Mouse (Mus musculus) intestine, postnatal 0 days (tissue): Measurements from ENCODE around the gene Pank1. TPM values are rescaled to one million over a fixed set of nuclear protein-coding genes. Genes with fewer than 3 reads are reported as not detected.
A peak's percentile ranks its signal among the peaks of the same experiment; 100 is the strongest.

Experiments
- ATAC-seq: fragments of 200-750 bp; cut with Nextera tagmentation; 2 replicates; pipeline ENCODE4 v1.8.0; 2017; ENCODE audit warnings: mild to moderate bottlenecking, moderate TSS enrichment, moderate library complexity
- H3K27ac ChIP-seq: fragments of 300-500 bp; sonication (generic); 2 replicates; pipeline ENCODE4 v1.5.1; 2014; ENCODE audit warnings: mild to moderate bottlenecking, low read depth, low read length, moderate library complexity
- H3K27me3 ChIP-seq: fragments of 300-500 bp; sonication (generic); replicated peaks from 2 replicates; pipeline ENCODE4 v1.6.1; 2014; ENCODE audit warnings: low read length, mixed read lengths; ENCODE audit not compliant: control insufficient read depth, insufficient read depth
- H3K36me3 ChIP-seq: fragments of 300-500 bp; sonication (generic); 2 replicates; pipeline ENCODE4 v1.6.1; 2014; ENCODE audit warnings: mild to moderate bottlenecking, moderate library complexity; ENCODE audit not compliant: control insufficient read depth, insufficient read depth
- H3K4me1 ChIP-seq: fragments of 300-500 bp; sonication (generic); replicated peaks from 2 replicates; pipeline ENCODE4 v1.6.1; 2014; ENCODE audit warnings: antibody characterized with exemption, low read length, mixed read lengths; ENCODE audit not compliant: control insufficient read depth, insufficient read depth
- H3K4me2 ChIP-seq: fragments of 300-500 bp; sonication (generic); replicated peaks from 2 replicates; pipeline ENCODE4 v1.6.1; 2014; ENCODE audit warnings: low read depth, mild to moderate bottlenecking, moderate library complexity
- H3K4me3 ChIP-seq: fragments of 300-500 bp; sonication (generic); 2 replicates; pipeline ENCODE4 v1.5.1; 2014; ENCODE audit warnings: low read depth, low read length
- H3K9ac ChIP-seq: fragments of 300-500 bp; sonication (generic); 2 replicates; pipeline ENCODE4 v1.6.1; 2014; ENCODE audit warnings: mild to moderate bottlenecking, low read depth, low read length
- H3K9me3 ChIP-seq: fragments of 300-500 bp; sonication (generic); 2 replicates; pipeline ENCODE4 v1.6.1; 2016; ENCODE audit warnings: mixed run types; ENCODE audit not compliant: control insufficient read depth
- CTCF ChIP-seq: sonication (generic); IDR thresholded peaks from 2 replicates; pipeline ENCODE4 v1.5.1; 2016; ENCODE audit warnings: low read depth, mild to moderate bottlenecking, control low read depth, antibody characterized with exemption, moderate library complexity
- WGBS: fragments of 180-500 bp; shearing (Covaris S2); extraction: QIAGEN DNeasy Blood & Tissue Kit; methylation state at CpG from one replicate; pipeline ENCODE4 v1.1.7; 2014; 5-methylcytosine and 5-hydroxymethylcytosine counted together
- polyA plus RNA-seq: library from polyadenylated mRNA; unstranded; fragments of >200 nt; fragmentation: Nextera tagmentation; extraction: Ambion mirVana; gene quantifications from 2 replicates; pipeline ENCODE4 v1.2.1, GENCODE M21; 2015

Pank1 gene
- 3.7 and 4.4 TPM in 2 replicates for polyA plus RNA-seq

DNA sequence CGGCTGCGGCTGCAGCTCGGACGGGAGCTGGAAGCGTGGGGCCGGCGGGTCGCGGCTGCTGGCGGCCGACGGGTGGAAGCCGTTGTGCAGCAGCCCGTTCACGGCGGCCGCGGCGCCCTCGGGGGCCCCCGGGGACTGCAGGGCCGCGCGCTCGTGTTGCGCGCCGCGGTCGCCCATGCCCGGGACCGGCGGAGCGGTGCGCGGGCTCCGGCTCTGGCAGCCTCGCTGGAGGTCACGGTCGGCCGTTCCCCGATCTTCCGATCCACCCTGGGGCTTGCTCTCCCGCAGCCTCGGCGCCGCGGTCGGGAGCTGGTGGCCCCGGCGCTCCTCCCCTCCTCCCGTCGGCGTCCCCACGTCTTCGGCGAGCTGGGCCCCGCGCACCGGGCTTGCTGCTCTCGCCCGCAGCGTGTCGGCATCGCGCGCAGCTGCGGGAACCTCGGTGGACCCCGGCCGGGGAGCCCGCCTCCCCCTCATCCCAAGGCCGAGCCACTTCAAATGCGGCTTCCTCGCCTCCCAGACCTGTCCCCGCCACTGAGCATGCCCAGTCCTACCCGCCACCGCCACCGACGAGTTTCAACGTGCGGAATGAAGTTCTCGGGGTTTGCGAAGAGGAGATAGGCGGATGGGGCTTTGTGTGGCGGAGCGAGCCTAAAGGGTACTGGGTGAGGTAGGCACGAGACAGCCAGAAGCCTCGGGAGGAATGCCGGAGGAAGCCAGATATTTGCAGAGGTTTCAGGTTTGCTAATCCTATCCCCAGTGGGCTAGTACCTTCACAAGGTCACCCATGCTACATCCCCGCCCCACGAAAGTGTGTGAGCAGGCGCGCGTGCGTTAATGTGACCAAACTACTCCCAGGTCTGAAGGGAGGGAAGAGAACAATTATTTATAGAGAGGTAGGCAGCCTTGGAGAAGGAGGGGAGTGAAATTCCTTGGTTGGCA is at the start of gene Pank1:
TSS of gene Pank1 (minus strand) at position 853 of the 939 bp plus-strand sequence.
- peak within 1 kb of the TSS; percentile 89 for H3K9ac ChIP-seq
- H3K27me3 ChIP-seq: no peaks in the 10 kb centered on the region
- ATAC-seq: peak; percentile 46

DNA sequence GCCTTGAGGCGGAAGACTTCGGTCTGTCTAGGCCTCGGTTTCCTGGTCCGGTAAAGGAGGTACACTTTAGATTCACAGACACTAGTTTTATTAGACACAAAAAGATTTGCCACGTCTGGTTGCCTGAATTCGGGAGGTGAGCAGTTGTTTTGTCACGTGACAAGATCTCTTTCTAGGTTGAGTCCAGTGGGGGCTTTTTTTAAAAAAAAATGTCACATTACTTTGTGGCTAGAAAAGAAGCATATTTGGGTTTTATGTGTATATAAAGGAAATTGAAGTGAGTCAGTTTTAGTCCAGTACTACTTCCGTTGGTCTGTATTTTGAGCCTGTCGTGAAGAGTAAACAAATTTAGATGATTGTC is 43.3 kb upstream of the Pank1 start:
- WGBS: 0% methylated on average over 9 of the region's 9 CpGs
- Histone ChIP-seq H3K36me3 (peaks cover 6% of the 10 kb centered on the region; the same call in 1 of the 2 replicates), H3K27me3 (no peaks in the 10 kb centered on the region), H3K4me2 (peak overlapping the region; percentile 81), H3K4me1 (no peaks in the 10 kb centered on the region), H3K27ac (no peak overlapping the region), H3K9ac (peak overlapping the region; percentile 5; the same call in 1 of the 2 replicates), H3K9me3 (no peaks in the 10 kb centered on the region), H3K4me3 (peak overlapping the region; percentile 69)
- ATAC-seq: no peak
- no peak for TF ChIP-seq CTCF

More for the DNA sequence above, at the start of gene Pank1:
- Histone ChIP-seq H3K4me2 (peak within 1 kb of the TSS; percentile 94), H3K36me3 (no peaks in the 10 kb centered on the region), H3K4me3 (peak within 1 kb of the TSS; percentile 89), H3K27ac (peak within 1 kb of the TSS; percentile 95), H3K4me1 (peaks cover 4% of the 10 kb centered on the region; the same call in 1 of the 2 replicates), H3K9me3 (no peaks in the 10 kb centered on the region)
- WGBS: under 1% methylated on average over 84 of the region's 96 CpGs
- no peak for TF ChIP-seq CTCF

DNA sequence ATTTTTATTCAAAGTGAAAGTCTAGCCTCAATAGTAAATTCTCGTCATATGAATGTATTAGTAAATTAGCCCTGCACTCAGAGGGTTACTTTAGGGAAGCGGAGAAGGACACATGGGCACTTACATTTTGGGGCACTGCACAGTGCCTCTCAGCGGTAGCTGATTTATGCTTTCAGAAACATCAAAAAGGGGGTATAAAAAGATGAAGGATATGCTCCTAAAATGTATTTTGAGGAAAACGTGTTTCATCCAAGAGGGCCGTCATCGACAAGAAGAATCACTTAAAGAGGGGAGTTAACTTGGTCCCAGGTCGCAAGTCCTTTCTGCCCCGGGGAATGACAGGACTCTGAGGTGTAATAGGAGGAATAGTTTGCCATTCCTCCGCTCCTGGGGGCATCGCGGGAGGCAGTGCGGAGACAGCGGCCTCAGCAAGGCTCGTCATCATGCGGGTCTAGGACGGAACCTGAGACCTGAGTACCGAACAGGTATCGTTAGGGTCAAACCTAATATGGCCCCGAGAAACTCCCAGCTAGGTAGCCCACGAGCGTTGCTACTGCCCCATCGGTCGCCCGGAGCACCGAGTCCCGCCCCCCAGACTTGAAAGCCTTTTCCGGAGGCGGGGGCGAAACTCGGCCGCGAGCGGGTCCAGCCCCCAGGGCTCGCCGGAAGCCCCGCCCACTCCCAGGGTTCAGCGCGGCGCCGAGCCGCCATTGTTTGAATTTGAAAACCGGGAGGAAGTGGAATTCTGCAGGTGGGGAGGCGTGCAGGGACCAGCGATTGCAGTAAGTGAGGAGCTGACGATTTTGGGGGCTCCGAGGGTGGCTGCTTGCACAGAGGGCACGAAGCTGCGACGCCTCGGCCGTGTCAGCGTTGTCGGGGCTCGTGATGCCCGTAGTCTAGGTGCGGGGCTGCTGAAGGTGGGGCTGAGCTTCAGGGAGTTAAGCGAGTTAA is 42.7 kb upstream of the Pank1 start, which contains the start of gene Kif20b:
TSS of gene Kif20b (plus strand) at position 710 of the 951 bp plus-strand sequence.
- under 1% methylated on average over 57 of the region's 57 CpGs for WGBS
- no peaks in the 10 kb centered on the region for H3K27me3 ChIP-seq

DNA sequence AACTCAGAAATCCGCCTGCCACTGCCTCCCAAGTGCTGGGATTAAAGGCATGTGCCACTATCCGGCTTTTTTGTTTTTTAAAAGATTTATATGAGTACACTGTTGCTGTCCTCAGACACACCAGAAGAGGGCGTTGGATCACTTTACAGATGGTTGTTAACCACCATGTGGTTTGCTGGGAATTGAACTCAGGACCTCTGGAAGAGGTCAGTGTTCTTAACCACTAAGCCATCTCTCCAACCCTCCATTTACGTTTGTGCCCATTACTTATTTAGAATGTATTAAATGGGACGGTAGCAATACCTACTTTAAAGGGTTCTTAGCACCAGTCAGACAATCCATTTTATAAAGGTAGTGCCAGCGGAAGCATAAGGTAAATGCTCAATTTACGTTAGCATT is 42.0 kb upstream of the Pank1 start:
- TF ChIP-seq CTCF: peak; percentile 51
- Histone ChIP-seq H3K27me3 (no peaks in the 10 kb centered on the region), H3K9ac (no peak overlapping the region), H3K4me1 (no peaks in the 10 kb centered on the region), H3K4me2 (peak overlapping the region; percentile 81), H3K36me3 (peaks cover 6% of the 10 kb centered on the region; the same call in 1 of the 2 replicates), H3K27ac (0 out of 2 replicates have a peak overlapping the region, but pooled peaks have one; percentile 35), H3K9me3 (no peaks in the 10 kb centered on the region), H3K4me3 (peak overlapping the region; percentile 69)
- ATAC-seq: no peak
- WGBS: 24% methylated on average over 7 of the region's 7 CpGs

More for the DNA sequence above, 42.7 kb upstream of the Pank1 start, which contains the start of gene Kif20b:
- H3K9me3 ChIP-seq: no peaks in the 10 kb centered on the region
- ATAC-seq: peak; percentile 96
- H3K36me3 ChIP-seq: peaks cover 6% of the 10 kb centered on the region; the same call in 1 of the 2 replicates
- H3K4me3 ChIP-seq: peak within 1 kb of the TSS; percentile 69
- peak within 1 kb of the TSS; percentile 35 for H3K27ac ChIP-seq
- H3K4me1 ChIP-seq: no peaks in the 10 kb centered on the region
- H3K4me2 ChIP-seq: peak within 1 kb of the TSS; percentile 81
- peak within 1 kb of the TSS; percentile 51 for H3K9ac ChIP-seq
- no peak for TF ChIP-seq CTCF

DNA sequence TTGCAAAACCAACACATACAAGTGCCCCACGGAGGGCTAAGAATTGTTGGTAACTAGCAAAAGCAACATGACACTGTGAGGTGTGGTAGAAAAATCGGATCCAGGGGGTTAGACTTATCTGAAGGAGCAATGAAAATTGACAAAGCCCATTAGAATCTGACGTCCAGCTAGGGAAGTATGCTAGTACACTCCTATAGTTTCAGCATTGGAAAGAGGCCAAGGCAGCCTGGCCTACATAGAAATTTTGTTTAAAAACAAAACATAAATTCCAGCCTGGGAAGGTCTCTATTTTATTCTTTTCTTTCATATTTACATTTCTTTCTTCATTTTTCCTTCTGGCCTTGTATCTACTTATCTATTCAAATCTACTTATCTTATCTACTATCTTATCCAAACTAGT is 41.3 kb upstream of the Pank1 start:
- peaks cover 6% of the 10 kb centered on the region; the same call in 1 of the 2 replicates for H3K36me3 ChIP-seq
- H3K4me3 ChIP-seq: no peak overlapping the region
- H3K4me1 ChIP-seq: no peaks in the 10 kb centered on the region
- ATAC-seq: no peak
- WGBS: 75% methylated on average over 3 of the region's 3 CpGs
- H3K9me3 ChIP-seq: no peaks in the 10 kb centered on the region
- no peak overlapping the region for H3K4me2 ChIP-seq
- TF ChIP-seq CTCF: no peak
- H3K9ac ChIP-seq: no peak overlapping the region
- no peaks in the 10 kb centered on the region for H3K27me3 ChIP-seq
- no peak overlapping the region for H3K27ac ChIP-seq
